Mouse (Mus musculus) kidney, adult 2 months (tissue): Measurements from ENCODE around the gene Srp14.

ENCODE experiments used
- CTCF ChIP-seq: fragments of 200-500 bp; conservative IDR thresholded peaks from 2 replicates; pipeline ENCODE4 v1.5.1; 2011; ENCODE audit warnings: low read depth, mild to moderate bottlenecking, control low read depth, low read length, moderate library complexity, mixed read lengths; ENCODE audit not compliant: insufficient read depth, insufficient read length
- POLR2A ChIP-seq: fragments of 200-500 bp; IDR thresholded peaks from one replicate; pipeline ENCODE4 v1.6.1; 2011; ENCODE audit warnings: low read depth, low read length, control low read depth

DNA sequence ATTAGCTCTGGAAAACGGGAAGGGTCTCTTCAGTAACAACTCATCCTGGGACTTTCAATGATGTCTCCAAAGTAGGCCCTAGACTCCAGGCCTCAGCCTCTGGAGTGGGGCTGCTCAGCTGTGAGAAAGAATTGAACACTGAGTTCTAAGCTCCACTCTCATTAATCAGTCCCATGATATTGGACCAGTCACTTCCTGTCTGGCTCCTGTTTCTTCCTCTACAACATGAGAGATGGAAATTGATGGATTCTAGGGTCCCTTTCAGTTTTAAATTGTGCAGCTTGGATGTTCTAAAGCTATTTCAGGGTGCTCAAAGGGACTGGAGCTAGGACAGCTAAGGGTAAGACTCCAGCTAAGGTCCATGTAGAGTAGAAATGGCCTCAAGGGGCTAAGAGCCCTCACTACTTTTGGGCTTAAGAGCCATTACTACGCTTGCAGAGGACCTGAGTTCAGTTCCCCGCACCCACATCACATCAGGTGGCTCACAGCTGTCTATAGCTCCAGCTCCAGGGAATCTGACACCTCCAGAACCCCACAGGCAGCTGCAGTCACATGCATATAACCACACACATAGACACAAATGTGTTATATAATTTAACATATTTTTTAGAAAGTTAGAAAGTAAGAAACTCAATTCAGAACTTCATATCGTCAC, 12.4 kb upstream of the Srp14 start:
- no peak for TF ChIP-seq CTCF
- no peak for TF ChIP-seq POLR2A
